Mouse (Mus musculus) MEL (cell line): ENCODE results near the gene Asap3. TPM values are rescaled to one million over a fixed set of nuclear protein-coding genes. Genes with fewer than 3 reads are reported as not detected.

Experiments
- DNase-seq: peaks from one replicate; pipeline ENCODE4 v3.0.0; 2011; ENCODE audit warnings: low read depth, low spot score
- H3K27ac ChIP-seq: 2 replicates; pipeline ENCODE4 v1.5.1; 2012; ENCODE audit warnings: low read depth, mild to moderate bottlenecking, control low read depth, low read length, moderate library complexity; ENCODE audit not compliant: control insufficient read depth
- H3K27me3 ChIP-seq, 2 experiments: fragments of 150-350 bp in 1 of 2; sonication (generic) in 1 of 2; 2 replicates each; pipeline ENCODE4 v1.6.1; 2012; ENCODE audit warnings: low read length in 2 of 2, mild to moderate bottlenecking in 2 of 2, improper control_type of control experiment in 1 of 2, moderate library complexity in 1 of 2; ENCODE audit not compliant: insufficient read depth in 2 of 2, control insufficient read depth in 1 of 2
- H3K36me3 ChIP-seq, 2 experiments: 2 replicates each; pipeline ENCODE4 v1.6.1; 2012 to 2014; ENCODE audit warnings: low read length in 2 of 2, improper control_type of control experiment in 1 of 2, inconsistent platforms in 1 of 2, mild to moderate bottlenecking in 1 of 2; ENCODE audit not compliant: insufficient read depth in 2 of 2, control insufficient read depth in 1 of 2
- H3K4me1 ChIP-seq, 2 experiments: fragments of 150-350 bp in 1 of 2; sonication (generic) in 1 of 2; 2 replicates each; pipeline ENCODE4 v1.6.1; 2012; ENCODE audit warnings: low read length in 2 of 2, improper control_type of control experiment in 1 of 2, mild to moderate bottlenecking in 1 of 2; ENCODE audit not compliant: insufficient read depth in 2 of 2, control insufficient read depth in 1 of 2
- H3K4me3 ChIP-seq, 2 experiments: fragments of 150-350 bp in 1 of 2; sonication (generic) in 1 of 2; 2 replicates each; pipeline ENCODE4 v1.5.1; 2012; ENCODE audit warnings: low read depth in 2 of 2, low read length in 2 of 2, mild to moderate bottlenecking in 2 of 2, moderate library complexity in 2 of 2, control low read depth in 1 of 2, improper control_type of control experiment in 1 of 2; ENCODE audit not compliant: control insufficient read depth in 1 of 2, insufficient read depth in 1 of 2
- H3K79me2 ChIP-seq: 2 replicates; pipeline ENCODE4 v1.6.1; 2012; ENCODE audit warnings: mild to moderate bottlenecking, low read length, moderate library complexity; ENCODE audit not compliant: control insufficient read depth, poor library complexity, insufficient read depth
- H3K9ac ChIP-seq: 2 replicates; pipeline ENCODE4 v1.6.1; 2012; ENCODE audit warnings: low read depth, mild to moderate bottlenecking, control low read depth, low read length, moderate library complexity; ENCODE audit not compliant: control insufficient read depth, poor library complexity, severe bottlenecking
- H3K9me3 ChIP-seq: fragments of 150-350 bp; sonication (generic); replicated peaks from 2 replicates; pipeline ENCODE4 v1.6.1; 2012; ENCODE audit warnings: mild to moderate bottlenecking, low read length, improper control_type of control experiment, moderate library complexity; ENCODE audit not compliant: insufficient read depth
- BHLHE40 ChIP-seq: IDR thresholded peaks from 2 replicates; pipeline ENCODE4 v1.6.1; 2012; ENCODE audit warnings: low read depth, mild to moderate bottlenecking, inconsistent platforms, low read length, improper control_type of control experiment, borderline replicate concordance
- CHD2 ChIP-seq: IDR thresholded peaks from 2 replicates; pipeline ENCODE4 v1.6.1; 2011; ENCODE audit warnings: low read length, improper control_type of control experiment
- E2F4 ChIP-seq: IDR thresholded peaks from 2 replicates; pipeline ENCODE4 v1.6.1; 2011; ENCODE audit warnings: low read depth, low read length, improper control_type of control experiment, borderline replicate concordance
- ELF1 ChIP-seq: IDR thresholded peaks from 2 replicates; pipeline ENCODE4 v1.6.1; 2014; ENCODE audit warnings: low read depth, mild to moderate bottlenecking, inconsistent platforms, low read length, improper control_type of control experiment, moderate library complexity
- ETS1 ChIP-seq: IDR thresholded peaks from 2 replicates; pipeline ENCODE4 v1.6.1; 2012; ENCODE audit warnings: low read depth, mild to moderate bottlenecking, inconsistent platforms, low read length, improper control_type of control experiment, moderate library complexity
- KAT2A ChIP-seq: conservative IDR thresholded peaks from 2 replicates; pipeline ENCODE4 v1.6.1; 2012; ENCODE audit warnings: low read depth, low read length, improper control_type of control experiment, inconsistent platforms
- MAFK ChIP-seq: IDR thresholded peaks from 2 replicates; pipeline ENCODE4 v1.6.1; 2011; ENCODE audit warnings: low read depth, mild to moderate bottlenecking, low read length, improper control_type of control experiment, borderline replicate concordance
- MAZ ChIP-seq: IDR thresholded peaks from 2 replicates; pipeline ENCODE4 v1.6.1; 2012; ENCODE audit warnings: low read depth, mild to moderate bottlenecking, inconsistent platforms, low read length, improper control_type of control experiment
- MXI1 ChIP-seq: IDR thresholded peaks from 2 replicates; pipeline ENCODE4 v1.6.1; 2011; ENCODE audit warnings: mild to moderate bottlenecking, low read depth, low read length, improper control_type of control experiment
- MYC ChIP-seq: IDR thresholded peaks from 2 replicates; pipeline ENCODE4 v1.6.1; 2011; ENCODE audit warnings: low read depth, mild to moderate bottlenecking, low read length, improper control_type of control experiment, moderate library complexity
- NELFE ChIP-seq: IDR thresholded peaks from 2 replicates; pipeline ENCODE4 v1.6.1; 2011; ENCODE audit warnings: low read depth, low read length, improper control_type of control experiment
- NRF1 ChIP-seq: IDR thresholded peaks from 2 replicates; pipeline ENCODE4 v1.6.1; 2014; ENCODE audit warnings: low read depth, mild to moderate bottlenecking, inconsistent platforms, low read length, improper control_type of control experiment, moderate library complexity; ENCODE audit not compliant: poor library complexity, insufficient read depth, severe bottlenecking
- POLR2AphosphoS2 ChIP-seq: IDR thresholded peaks from 2 replicates; pipeline ENCODE4 v1.6.1; 2011; ENCODE audit warnings: low read length, improper control_type of control experiment
- POLR2AphosphoS5 ChIP-seq: IDR thresholded peaks from 2 replicates; pipeline ENCODE4 v1.6.1; 2012; ENCODE audit warnings: low read depth, borderline replicate concordance, mild to moderate bottlenecking, inconsistent platforms, low read length, moderate library complexity, mixed read lengths
- RAD21 ChIP-seq: IDR thresholded peaks from 2 replicates; pipeline ENCODE4 v1.6.1; 2011; ENCODE audit warnings: mild to moderate bottlenecking, low read depth, low read length, improper control_type of control experiment
- RCOR1 ChIP-seq: IDR thresholded peaks from 2 replicates; pipeline ENCODE4 v1.6.1; 2012; ENCODE audit warnings: low read depth, mild to moderate bottlenecking, inconsistent platforms, low read length, improper control_type of control experiment
- SIN3A ChIP-seq: IDR thresholded peaks from 2 replicates; pipeline ENCODE4 v1.6.1; 2012; ENCODE audit warnings: low read length, improper control_type of control experiment, inconsistent platforms
- TCF12 ChIP-seq: IDR thresholded peaks from 2 replicates; pipeline ENCODE4 v1.6.1; 2014; ENCODE audit warnings: low read depth, mild to moderate bottlenecking, inconsistent platforms, low read length, improper control_type of control experiment, moderate library complexity
- UBTF ChIP-seq: IDR thresholded peaks from 2 replicates; pipeline ENCODE4 v1.6.1; 2012; ENCODE audit warnings: low read depth, mild to moderate bottlenecking, inconsistent platforms, low read length, improper control_type of control experiment, moderate library complexity, borderline replicate concordance; ENCODE audit not compliant: insufficient read depth
- USF2 ChIP-seq, 2 experiments: IDR thresholded peaks; 2 replicates each; pipeline ENCODE4 v1.6.1; 2011 to 2012; ENCODE audit warnings: improper control_type of control experiment in 2 of 2, low read length in 2 of 2, borderline replicate concordance in 1 of 2, inconsistent platforms in 1 of 2, low read depth in 1 of 2, mild to moderate bottlenecking in 1 of 2; ENCODE audit not compliant: insufficient read depth in 1 of 2
- ZC3H11A ChIP-seq: IDR thresholded peaks from 2 replicates; pipeline ENCODE4 v1.6.1; 2012; ENCODE audit warnings: low read depth, mild to moderate bottlenecking, inconsistent platforms, low read length, improper control_type of control experiment
- ZMIZ1 ChIP-seq: IDR thresholded peaks from 2 replicates; pipeline ENCODE4 v1.6.1; 2012; ENCODE audit warnings: low read depth, mild to moderate bottlenecking, inconsistent platforms, low read length, improper control_type of control experiment, moderate library complexity
- polyA plus RNA-seq, 2 experiments: library from polyadenylated mRNA; stranded (reverse) in 1 of 2; unstranded in 1 of 2; fragments of >175 nt in 1 of 2; fragments of >200 nt in 1 of 2; gene quantifications; 2 replicates each; pipeline versions ENCODE4 v1.2.1 to v1.2.4; 2012; ENCODE audit warnings: low replicate concordance in 2 of 2, low read depth in 1 of 2; ENCODE audit not compliant: insufficient read length in 2 of 2, insufficient read depth in 1 of 2, missing spikeins in 1 of 2
- total RNA-seq: library from RNA; depleted of rRNA; stranded (reverse); fragments of 300-350 nt; gene quantifications from 2 replicates; pipeline ENCODE4 v1.2.3, GENCODE M21; 2012

Gene Asap3
- total and polyA plus RNA-seq, 3 experiments = 0.04 to 0.33 TPM; not detected in 1

DNA sequence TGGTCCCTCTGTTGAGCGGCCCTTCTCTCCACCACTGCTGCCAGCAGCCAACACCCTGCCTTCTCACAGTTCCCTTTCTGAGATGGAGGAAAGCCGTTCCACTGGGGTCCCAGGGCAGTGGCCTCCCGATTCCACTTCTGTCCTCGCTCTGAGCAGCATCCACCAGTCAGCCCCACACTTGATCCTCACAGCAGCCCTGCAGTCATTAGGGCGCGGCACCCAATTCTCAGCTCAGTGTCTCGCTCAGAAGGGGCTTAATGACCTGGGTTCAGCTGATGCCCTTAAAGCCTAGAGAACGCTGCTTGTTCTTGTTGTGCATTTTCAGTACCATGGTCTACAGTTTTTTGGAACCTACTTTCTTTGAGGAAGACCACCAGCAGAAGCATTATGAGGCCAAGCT is 74.9 kb downstream of the Asap3 start:
- Histone ChIP-seq H3K9ac (no peak overlapping the region), H3K9me3 (no peaks in the 10 kb centered on the region), H3K27me3 (peaks cover 4 to 5% of the 10 kb centered on the region in 2 experiments), H3K36me3 (peaks cover 0 to 7% of the 10 kb centered on the region in 2 experiments; a peak in 2 of 4 replicates), H3K4me1 (peaks cover 0 to 7% of the 10 kb centered on the region in 2 experiments; a peak in 2 of 4 replicates), H3K79me2 (peaks cover 1% of the 10 kb centered on the region; the same call in 1 of the 2 replicates), H3K4me3 (no peak overlapping the region), H3K27ac (no peak overlapping the region)
- no peak for DNase-seq
- TF ChIP-seq SIN3A (no peak), E2F4 (no peak), ZMIZ1 (no peak), ETS1 (no peak), BHLHE40 (no peak), MAZ (no peak), POLR2AphosphoS5 (no peak), POLR2AphosphoS2 (no peak), MYC (no peak), RCOR1 (no peak), RAD21 (no peak), NRF1 (no peak), MAFK (no peak), USF2 (IDR thresholded peaks at IDR 0.05; ENCODE audit: borderline replicate concordance in 1 of 2, insufficient read depth in 1 of 2, low read depth in 1 of 2, low read length in 2 of 2) (no peak), UBTF (no peak), CHD2 (no peak), ZC3H11A (no peak)

GRCm38 (mm10) chr4:136281611-136282010 is 75.4 kb downstream of the Asap3 start:
- H3K27ac ChIP-seq = no peak overlapping the region
- peaks cover 0 to 9% of the 10 kb centered on the region in 2 experiments; a peak in 2 of 4 replicates for H3K36me3 ChIP-seq
- no peaks in the 10 kb centered on the region for H3K9me3 ChIP-seq
- H3K4me1 ChIP-seq = peaks cover 0 to 9% of the 10 kb centered on the region in 2 experiments; a peak in 2 of 4 replicates
- H3K9ac ChIP-seq = no peak overlapping the region
- H3K27me3 ChIP-seq = peaks cover 0 to 5% of the 10 kb centered on the region in 2 experiments
- DNase-seq = no peak
- TF ChIP-seq TCF12 = no peak
- no peak for TF ChIP-seq KAT2A
- no peak for TF ChIP-seq MXI1
- TF ChIP-seq ELF1 = no peak
- TF ChIP-seq USF2 (IDR thresholded peaks at IDR 0.05; ENCODE audit: borderline replicate concordance in 1 of 2, insufficient read depth in 1 of 2, low read depth in 1 of 2, low read length in 2 of 2) = no peak
- TF ChIP-seq NRF1 = no peak
- no peak for TF ChIP-seq NELFE
- H3K79me2 ChIP-seq = peaks cover 3% of the 10 kb centered on the region
- no peak overlapping the region for H3K4me3 ChIP-seq
